Mouse (Mus musculus): Measurements from ENCODE around the gene Eef1a1.

Eef1a1 gene

GRCm38 (mm10) chr9:78475383-78475780 lies 13.6 kb downstream of the Eef1a1 start:
- no peak for DNase-seq

- DNase-seq, result no peak
These were observed 14.1 kb downstream of the Eef1a1 start for GRCm38 (mm10) chr9:78474771-78475382.

- DNase-seq, result no peak
These were observed 14.7 kb downstream of the Eef1a1 start for GRCm38 (mm10) chr9:78474270-78474669.

- DNase-seq, result no peak
These were observed 15.4 kb downstream of the Eef1a1 start for GRCm38 (mm10) chr9:78473588-78473987.

- no peak for DNase-seq
These were observed 23.2 kb downstream of the Eef1a1 start for GRCm38 (mm10) chr9:78465725-78466124.

GRCm38 (mm10) chr9:78463337-78463736 lies 25.6 kb downstream of the Eef1a1 start:
- no peak for DNase-seq

- no peak for DNase-seq
These were observed 31.9 kb downstream of the Eef1a1 start for GRCm38 (mm10) chr9:78457026-78457425.

DNA sequence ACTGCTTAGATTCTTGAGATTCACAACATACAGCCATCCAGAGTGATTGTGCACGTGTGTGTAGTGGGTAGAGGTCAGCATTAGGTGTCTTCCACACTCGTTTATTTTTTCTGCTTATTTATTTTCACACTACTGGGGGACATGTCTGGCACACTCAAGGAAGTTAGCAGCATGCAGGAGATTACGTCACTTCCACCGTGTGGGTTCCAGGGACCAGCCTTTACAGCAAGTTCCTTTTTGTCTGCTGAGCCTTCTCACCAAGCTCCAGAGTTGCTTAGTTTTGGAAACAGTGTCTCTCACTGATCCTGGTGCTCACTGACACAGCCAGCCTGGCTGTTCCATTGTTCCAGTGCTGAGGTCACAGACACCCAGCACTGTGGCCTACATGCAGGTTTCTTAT lies 37.6 kb downstream of the Eef1a1 start:
- no peak for DNase-seq

- no peak for DNase-seq
These were observed 38.5 kb downstream of the Eef1a1 start for GRCm38 (mm10) chr9:78450404-78450803.

- DNase-seq, result peak; percentile 89
These were observed 40.7 kb downstream of the Eef1a1 start, which contains the start of the genes Mto1 and Gm17324 for GRCm38 (mm10) chr9:78447973-78448873. Gene Mto1 (plus strand): TSS chr9:78448208. Gene Gm17324 (minus strand): TSS chr9:78448786.

- no peak for DNase-seq
These were observed 41.4 kb downstream of the Eef1a1 start for GRCm38 (mm10) chr9:78447606-78447972.

DNA sequence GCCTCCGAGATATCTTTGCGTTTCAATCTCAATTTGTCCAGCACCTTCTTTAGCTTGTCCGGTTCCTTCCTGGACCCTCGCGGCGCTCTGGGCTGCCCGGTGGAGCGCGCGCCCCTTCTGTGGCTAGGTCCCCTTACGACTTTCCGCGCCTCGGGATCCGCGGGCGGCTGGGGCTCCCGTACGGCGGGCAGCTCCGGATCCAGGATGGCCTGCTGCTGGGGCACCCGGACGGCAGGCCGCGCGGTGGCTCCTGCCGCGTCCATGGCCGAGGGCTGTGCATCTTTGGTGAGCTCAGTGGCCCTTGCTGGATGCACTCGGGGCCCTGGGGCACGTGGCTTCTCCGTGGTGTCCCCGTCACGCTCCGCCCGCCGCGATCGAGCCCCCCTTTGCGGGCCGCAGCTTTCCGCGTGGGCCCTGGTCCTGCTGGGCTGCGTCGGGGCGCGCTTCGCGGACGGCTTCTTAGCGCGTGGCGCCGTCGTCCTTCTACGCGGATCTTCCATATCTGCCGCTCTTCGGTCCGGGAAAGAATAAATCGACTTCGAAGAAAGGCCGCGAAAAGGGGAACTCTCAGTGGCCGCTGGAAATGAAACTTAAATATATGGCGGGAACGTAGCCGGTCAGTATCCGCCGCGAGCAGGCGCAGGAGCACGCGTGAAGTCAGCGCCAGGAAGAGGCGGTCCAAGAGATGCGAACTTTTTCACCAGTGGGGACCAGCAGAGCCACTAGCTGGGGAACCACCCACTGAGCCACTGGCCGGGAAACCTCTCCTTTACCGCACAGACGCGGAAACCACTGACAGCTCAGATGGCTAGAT lies 46.2 kb downstream of the Eef1a1 start, which contains the start of gene Cgas:
Cgas (minus strand) TSS at position 659 of the 814 bp plus-strand sequence.
- DNase-seq, result no peak

GRCm38 (mm10) chr9:78442237-78442578 lies 46.7 kb downstream of the Eef1a1 start:
- no peak for DNase-seq

DNA sequence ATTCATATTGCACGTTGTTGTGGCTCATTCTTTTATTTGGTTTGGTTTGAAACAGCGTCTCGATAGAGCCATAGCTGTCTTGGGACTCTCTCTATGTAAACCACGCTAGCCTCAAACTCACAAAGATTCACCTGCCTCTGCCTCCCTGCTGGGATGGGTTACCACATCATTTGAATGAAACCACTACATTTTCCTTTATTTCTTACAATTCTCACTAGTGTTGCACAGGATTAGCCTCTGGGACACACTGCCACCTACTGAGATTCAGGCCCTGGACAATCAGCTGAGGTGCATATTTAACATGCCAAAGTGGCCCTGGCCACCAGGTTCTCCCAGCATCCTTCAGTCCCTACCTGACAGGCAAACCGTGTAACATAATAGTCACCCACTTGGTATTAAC lies 49.5 kb downstream of the Eef1a1 start:
- no peak for DNase-seq

GRCm38 (mm10) chr9:78432471-78432870 lies 56.5 kb downstream of the Eef1a1 start:
- DNase-seq, result no peak

DNA sequence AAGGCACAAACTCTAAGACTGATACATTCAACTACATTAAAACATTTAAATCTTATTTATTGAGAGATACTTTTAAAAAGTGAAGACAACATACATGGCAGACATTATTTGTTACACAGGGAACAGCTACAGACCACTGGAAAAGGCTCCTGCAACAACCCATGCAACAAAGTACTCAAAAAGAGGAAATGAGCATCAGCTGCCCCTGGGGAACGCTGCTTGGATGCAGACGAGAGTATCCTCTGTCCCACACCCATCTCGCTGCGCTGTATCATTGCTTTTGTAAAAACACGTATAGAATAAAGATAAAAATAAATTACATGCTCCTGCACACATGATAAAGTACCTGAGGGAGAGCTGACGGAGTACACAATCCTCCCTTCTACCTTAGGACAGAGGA lies 58.5 kb downstream of the Eef1a1 start:
- DNase-seq, result no peak

GRCm38 (mm10) chr9:78429551-78429950 lies 59.4 kb downstream of the Eef1a1 start:
- no peak for DNase-seq

DNA sequence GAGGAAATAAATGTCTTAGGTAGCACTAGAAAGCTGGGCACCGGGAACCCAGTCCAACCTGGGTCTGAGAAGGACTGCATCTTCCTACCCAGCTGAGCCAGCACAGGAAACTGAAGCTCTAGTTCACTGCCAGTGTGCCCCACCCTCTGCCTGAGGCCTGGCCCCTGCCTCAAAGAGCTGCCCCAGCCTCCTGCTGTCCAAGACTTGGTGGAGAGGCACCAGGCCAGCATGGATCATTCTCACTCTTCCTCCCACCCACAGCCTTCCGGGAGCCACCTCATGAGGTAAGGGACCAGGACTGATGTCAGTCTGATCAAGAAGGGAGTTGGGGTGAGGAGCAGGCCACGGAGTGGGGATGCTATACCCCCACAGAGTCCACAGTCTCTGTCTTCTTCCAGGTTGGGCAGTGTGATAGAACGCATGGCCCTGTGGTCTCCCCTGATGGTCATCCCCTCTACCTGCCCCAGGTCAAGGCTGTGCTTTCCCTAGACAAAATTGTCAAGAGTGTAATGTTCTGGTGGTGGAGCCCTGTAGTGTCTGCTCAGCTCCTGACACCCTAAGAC lies 60.0 kb downstream of the Eef1a1 start:
- no peak for DNase-seq
